Mouse (Mus musculus): ENCODE measurements around the gene Sart1. TPM values are rescaled to one million over a fixed set of nuclear protein-coding genes. Genes with fewer than 3 reads are reported as not detected.

Sart1 gene
- polyA plus RNA-seq, 1 experiment from 2014 or later = 88.8 TPM

Other genes starting within 250 kb of the Sart1 start
- 23.1 and 23.4 TPM in 2 replicates for gene Pacs1, start 115.6 kb downstream of the Sart1 start, polyA plus RNA-seq (2016; fragmentation: Nextera tagmentation; extraction: Ambion mirVana)
- 261 and 313 TPM in 2 replicates for gene Sf3b2, start 93.2 kb downstream of the Sart1 start, polyA plus RNA-seq (2016; fragmentation: Nextera tagmentation; extraction: Ambion mirVana)
- 2.8 and 4.5 TPM in 2 replicates for gene Gal3st3, start 90.4 kb downstream of the Sart1 start, polyA plus RNA-seq (2016; fragmentation: Nextera tagmentation; extraction: Ambion mirVana)
- not detected in 2 replicates for gene Catsper1, start 53.0 kb downstream of the Sart1 start, polyA plus RNA-seq (2016; fragmentation: Nextera tagmentation; extraction: Ambion mirVana)
- gene Cst6, start 39.1 kb downstream of the Sart1 start, polyA plus RNA-seq (2016; fragmentation: Nextera tagmentation; extraction: Ambion mirVana) = 0.23 TPM in 1 of 2 replicates, not detected in the other
- 58.0 and 72.6 TPM in 2 replicates for gene Eif1ad, start 22.0 kb downstream of the Sart1 start, polyA plus RNA-seq (2016; fragmentation: Nextera tagmentation; extraction: Ambion mirVana)
- gene Banf1, start 21.5 kb downstream of the Sart1 start, polyA plus RNA-seq (2016; fragmentation: Nextera tagmentation; extraction: Ambion mirVana) = 533 and 575 TPM in 2 replicates
- 1.2 and 1.8 TPM in 2 replicates for gene Tsga10ip, start 13.8 kb upstream of the Sart1 start, polyA plus RNA-seq (2016; fragmentation: Nextera tagmentation; extraction: Ambion mirVana)
- gene Drap1, start 36.3 kb upstream of the Sart1 start, polyA plus RNA-seq (2016; fragmentation: Nextera tagmentation; extraction: Ambion mirVana) = 173 and 209 TPM in 2 replicates
- 39.3 and 49.1 TPM in 2 replicates for gene AI837181, start 36.4 kb upstream of the Sart1 start, polyA plus RNA-seq (2016; fragmentation: Nextera tagmentation; extraction: Ambion mirVana)
- 0.34 and 0.49 TPM in 2 replicates for gene Fosl1, start 58.8 kb upstream of the Sart1 start, polyA plus RNA-seq (2016; fragmentation: Nextera tagmentation; extraction: Ambion mirVana)
- gene Ccdc85b, start 69.2 kb upstream of the Sart1 start, polyA plus RNA-seq (2016; fragmentation: Nextera tagmentation; extraction: Ambion mirVana) = 8.3 and 11.6 TPM in 2 replicates
- gene Fibp, start 71.9 kb upstream of the Sart1 start, polyA plus RNA-seq (2016; fragmentation: Nextera tagmentation; extraction: Ambion mirVana) = 79.5 and 87.9 TPM in 2 replicates
- gene Ctsw, start 79.8 kb upstream of the Sart1 start, polyA plus RNA-seq (2016; fragmentation: Nextera tagmentation; extraction: Ambion mirVana) = 0.85 and 1.1 TPM in 2 replicates
- 62.7 and 92.3 TPM in 2 replicates for gene Efemp2, start 85.3 kb upstream of the Sart1 start, polyA plus RNA-seq (2016; fragmentation: Nextera tagmentation; extraction: Ambion mirVana)
- 41.7 and 44.7 TPM in 2 replicates for gene Mus81, start 99.7 kb upstream of the Sart1 start, polyA plus RNA-seq (2016; fragmentation: Nextera tagmentation; extraction: Ambion mirVana)
- 2,322 and 2,829 TPM in 2 replicates for gene Cfl1, start 101.8 kb upstream of the Sart1 start, polyA plus RNA-seq (2016; fragmentation: Nextera tagmentation; extraction: Ambion mirVana)
- gene 1700020D05Rik, start 115.1 kb upstream of the Sart1 start, polyA plus RNA-seq (2016; fragmentation: Nextera tagmentation; extraction: Ambion mirVana) = 0.14 and 0.25 TPM in 2 replicates
- 10.6 and 15.6 TPM in 2 replicates for gene Snx32, start 121.8 kb upstream of the Sart1 start, polyA plus RNA-seq (2016; fragmentation: Nextera tagmentation; extraction: Ambion mirVana)
- 0.35 TPM in 1 of 2 replicates, not detected in the other for gene Ovol1, start 171.9 kb upstream of the Sart1 start, polyA plus RNA-seq (2016; fragmentation: Nextera tagmentation; extraction: Ambion mirVana)
- gene Ap5b1, start 179.3 kb upstream of the Sart1 start, polyA plus RNA-seq (2016; fragmentation: Nextera tagmentation; extraction: Ambion mirVana) = 2.2 and 2.7 TPM in 2 replicates
- 113 and 142 TPM in 2 replicates for gene Rnaseh2c, start 213.2 kb upstream of the Sart1 start, polyA plus RNA-seq (2016; fragmentation: Nextera tagmentation; extraction: Ambion mirVana)
- gene Kat5, start 221.5 kb upstream of the Sart1 start, polyA plus RNA-seq (2016; fragmentation: Nextera tagmentation; extraction: Ambion mirVana) = 33.2 and 35.4 TPM in 2 replicates
- gene Rela, start 248.8 kb upstream of the Sart1 start, polyA plus RNA-seq (2016; fragmentation: Nextera tagmentation; extraction: Ambion mirVana) = 36.8 and 38.1 TPM in 2 replicates